35 mouse cellular contexts compared by ENCODE assay signal in the genomic region with DNA sequence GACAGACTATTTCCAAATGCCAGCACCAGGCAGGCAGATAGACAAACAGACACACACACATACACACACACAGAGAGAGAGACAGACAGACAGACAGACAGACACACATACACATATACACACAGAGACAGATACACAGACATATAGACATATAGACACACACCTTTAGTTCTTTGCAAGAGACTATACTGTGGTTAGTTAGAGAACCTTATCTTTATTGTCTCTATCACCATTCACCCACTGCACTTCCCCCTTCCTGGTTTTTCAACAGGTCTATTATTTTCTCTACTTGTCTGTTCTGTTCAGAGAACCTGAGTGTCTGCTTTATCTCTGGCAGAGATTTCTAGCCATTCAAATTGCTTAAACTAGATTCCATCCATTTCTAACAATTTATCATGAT.
"Had no signal": no experiment of that assay in that cellular context is flagged by ENCODE, and none has a peak within 500 bp of the region (broad histone marks: within the 10 kb centered on the region; RNA-seq: fewer than 3 reads in every experiment).

No protein-coding gene starts in this region.

- H3K4me3 ChIP-seq: heart, embryonic 10.5 days; heart, embryonic 12.5 days; heart, embryonic 13.5 days; heart, embryonic 15.5 days; hindbrain, embryonic 10.5 days; hindbrain, embryonic 12.5 days; hindbrain, embryonic 13.5 days; hindbrain, embryonic 15.5 days; intestine, embryonic 15.5 days; kidney, embryonic 15.5 days; layer of hippocampus, adult 2 months had no signal

- H3K27ac ChIP-seq: heart, embryonic 10.5 days; heart, embryonic 13.5 days; heart, embryonic 15.5 days; hindbrain, embryonic 10.5 days; hindbrain, embryonic 12.5 days; hindbrain, embryonic 13.5 days; hindbrain, embryonic 14.5 days; hindbrain, embryonic 15.5 days; hindbrain, postnatal 0 days; intestine, embryonic 15.5 days; kidney, embryonic 15.5 days; kidney, postnatal 0 days; layer of hippocampus, adult 2 months had no signal

- H3K4me2 ChIP-seq: heart, embryonic 11.5 days; heart, embryonic 12.5 days; heart, embryonic 13.5 days; heart, embryonic 15.5 days; hindbrain, embryonic 12.5 days; hindbrain, embryonic 13.5 days; hindbrain, embryonic 14.5 days; hindbrain, embryonic 15.5 days; intestine, embryonic 15.5 days; kidney, embryonic 15.5 days had no signal

- H3K36me3 ChIP-seq: heart, embryonic 10.5 days; heart, embryonic 12.5 days; heart, embryonic 13.5 days; heart, embryonic 15.5 days; hindbrain, embryonic 10.5 days; hindbrain, embryonic 12.5 days; hindbrain, embryonic 13.5 days; hindbrain, embryonic 15.5 days; intestine, embryonic 15.5 days; kidney, embryonic 15.5 days had no signal

- H3K9ac ChIP-seq: heart, embryonic 12.5 days; heart, embryonic 13.5 days; heart, embryonic 15.5 days; hindbrain, embryonic 12.5 days; hindbrain, embryonic 13.5 days; hindbrain, embryonic 14.5 days; hindbrain, embryonic 15.5 days; intestine, embryonic 15.5 days; kidney, embryonic 15.5 days had no signal

- H3K4me1 ChIP-seq: heart, embryonic 10.5 days; heart, embryonic 12.5 days; heart, embryonic 15.5 days; intestine, embryonic 15.5 days had no signal

- DNase-seq: heart, postnatal 10 days; heart, postnatal 14 days; heart, postnatal 36 days; heart, postnatal 4 days; kidney, adult 11 months; kidney, adult 18-20 months; kidney, adult 2 months; kidney, adult 8-10 months; kidney, adult 9 months; kidney, postnatal 10 days; kidney, postnatal 14 days; kidney, postnatal 25 days; kidney, postnatal 36 days; kidney, postnatal 4 days; layer of hippocampus, adult 9-11 months; layer of hippocampus, postnatal 36 days had no signal

- H3K9me3 ChIP-seq: heart, embryonic 10.5 days; heart, embryonic 12.5 days; heart, embryonic 13.5 days; heart, embryonic 15.5 days; hindbrain, embryonic 10.5 days; hindbrain, embryonic 13.5 days; hindbrain, embryonic 15.5 days; intestine, embryonic 15.5 days; kidney, embryonic 15.5 days had no signal

- H3K27me3 ChIP-seq: heart, embryonic 12.5 days; heart, embryonic 13.5 days; heart, embryonic 15.5 days; hindbrain, embryonic 12.5 days; hindbrain, embryonic 13.5 days; hindbrain, embryonic 15.5 days; intestine, embryonic 15.5 days; kidney, embryonic 15.5 days had no signal

- ATAC-seq: hindbrain, embryonic 16.5 days; hindbrain, postnatal 0 days; inflammation-experienced regulatory T-cells, adult 6 months; intestine, embryonic 15.5 days; intestine, embryonic 16.5 days; intestine, postnatal 0 days had no signal
